Comparison of ENCODE assay signal across 8 mouse cellular contexts in genomic region chr6:12381136-12381778, GRCm38 (mm10).
A peak's percentile ranks its signal among the peaks of the same experiment; 100 is the strongest.
DNase-seq lines count a peak whose midpoint lies in the region; ATAC-seq lines count a peak whose summit lies in the region.

No protein-coding gene starts in this region.

- H3K4me3 ChIP-seq in heart, embryonic 12.5 days: no peak overlapping the region
- H3K4me3 ChIP-seq in neural tube, embryonic 14.5 days (ENCODE audit: low read depth, low read length): no peak overlapping the region

- H3K27me3 ChIP-seq in heart, embryonic 12.5 days (replicated peaks): no peaks in the 10 kb centered on the region
- H3K27me3 ChIP-seq in neural tube, embryonic 14.5 days (ENCODE audit: control insufficient read depth, insufficient read depth, low read length): no peaks in the 10 kb centered on the region

- H3K9ac ChIP-seq in heart, embryonic 12.5 days: no peak overlapping the region
- no peak overlapping the region for H3K9ac ChIP-seq in neural tube, embryonic 14.5 days (replicated peaks; ENCODE audit: low read depth, low read length)

- H3K27ac ChIP-seq in heart, embryonic 12.5 days (ENCODE audit: poor library complexity, severe bottlenecking): no peak overlapping the region
- H3K27ac ChIP-seq in neural tube, embryonic 14.5 days (ENCODE audit: low read depth, low read length): peak overlapping the region; percentile 44; the same call in 1 of the 2 replicates

- H3K4me1 ChIP-seq in heart, embryonic 12.5 days (replicated peaks): no peaks in the 10 kb centered on the region
- no peaks in the 10 kb centered on the region for H3K4me1 ChIP-seq in neural tube, embryonic 14.5 days (ENCODE audit: control insufficient read depth, insufficient read depth, low read length)

- no peaks in the 10 kb centered on the region for H3K36me3 ChIP-seq in heart, embryonic 12.5 days
- H3K36me3 ChIP-seq in neural tube, embryonic 14.5 days (ENCODE audit: control insufficient read depth, insufficient read depth, low read length): no peaks in the 10 kb centered on the region

- peak; percentile 72 to 78 for DNase-seq in heart, adult 18-20 months
- DNase-seq in brain, embryonic 18.5 days (ENCODE audit: low read depth, low spot score): peak; percentile 58
- peak; percentile 49 for DNase-seq in heart, adult 8-10 months (ENCODE audit: low spot score)
- peak; percentile 73 to 83 for DNase-seq in layer of hippocampus, postnatal 10 days (ENCODE audit: low spot score in 2 of 2)
- no peak for DNase-seq in yolk sac, embryonic 10.5 days (ENCODE audit: low spot score)
- no peak for DNase-seq in thymus, postnatal 0 days (ENCODE audit: low spot score)

- ATAC-seq in heart, embryonic 12.5 days (ENCODE audit: insufficient number of reproducible peaks, low FRiP score): no peak
- peak; percentile 90 for ATAC-seq in neural tube, embryonic 14.5 days (ENCODE audit: low read depth)

- H3K4me2 ChIP-seq in heart, embryonic 12.5 days: no peak overlapping the region
- H3K4me2 ChIP-seq in neural tube, embryonic 14.5 days (ENCODE audit: low read depth, low read length): no peak overlapping the region

- 81% methylated on average over 6 of the region's 6 CpGs for WGBS in heart, embryonic 12.5 days
- 57% methylated on average over 6 of the region's 6 CpGs for WGBS in neural tube, embryonic 14.5 days

- no peaks in the 10 kb centered on the region for H3K9me3 ChIP-seq in heart, embryonic 12.5 days (replicated peaks)
- no peaks in the 10 kb centered on the region for H3K9me3 ChIP-seq in neural tube, embryonic 14.5 days (ENCODE audit: control insufficient read depth, low read length)

Comparison
In these comparisons a context has a peak if more than half of its experiments do, and no peak if none do; other contexts are left out.
1. DNase-seq: peak in heart, adult 18-20 months (2 of 2), brain, embryonic 18.5 days (single experiment), heart, adult 8-10 months (single experiment) and layer of hippocampus, postnatal 10 days (2 of 2); none in yolk sac, embryonic 10.5 days (single experiment) and thymus, postnatal 0 days (single experiment).